Mouse (Mus musculus) liver, postnatal 0 days (tissue): Measurements from ENCODE around the gene Hykk.
A peak's percentile ranks its signal among the peaks of the same experiment; 100 is the strongest.

Source experiments
- CTCF ChIP-seq: sonication (generic); IDR thresholded peaks from 2 replicates; pipeline ENCODE4 v1.5.1; 2016; ENCODE audit warnings: antibody characterized with exemption, low read depth
- EP300 ChIP-seq: IDR thresholded peaks from 2 replicates; pipeline ENCODE4 v1.6.1; 2016; ENCODE audit warnings: antibody characterized with exemption, low read depth, mild to moderate bottlenecking

- TF ChIP-seq CTCF (peak; percentile 56), EP300 (no peak)
These were observed 20.0 kb upstream of the Hykk start for GRCm38 (mm10) chr9:54897097-54897496.
